Mouse (Mus musculus): Measurements from ENCODE around the gene Olfr272. TPM values are rescaled to one million over a fixed set of nuclear protein-coding genes. Genes with fewer than 3 reads are reported as not detected.

Gene Olfr272
- polyA plus RNA-seq (2016; fragmentation: Nextera tagmentation; extraction: Ambion mirVana), result not detected in 2 replicates

DNA sequence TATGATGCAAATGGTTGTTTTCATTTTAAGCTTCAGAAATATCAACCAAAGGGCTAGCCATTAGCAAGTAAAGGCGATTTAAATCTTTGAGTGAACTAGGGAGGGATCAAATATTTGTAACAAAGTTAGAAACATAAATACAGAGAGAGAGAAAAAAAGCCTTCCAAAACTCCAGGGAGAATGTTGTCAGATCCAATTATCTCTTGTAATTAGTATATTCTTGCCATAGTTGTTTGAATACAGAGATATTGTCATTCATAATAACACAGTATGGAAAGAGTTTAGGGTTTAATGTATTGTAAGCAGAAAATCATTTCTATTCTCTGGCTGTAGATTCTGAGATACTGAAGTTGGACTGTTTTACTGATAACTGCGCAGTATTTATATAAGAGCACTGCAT is at the start of gene Olfr272:
Gene Olfr272, minus strand, starts transcription at position 101 of the 400 bp plus-strand sequence.
- no peaks in the 10 kb centered on the region for H3K9me3 ChIP-seq
- H3K36me3 ChIP-seq (replicated peaks), result no peaks in the 10 kb centered on the region
- no peak within 1 kb of the TSS for H3K9ac ChIP-seq
- H3K4me2 ChIP-seq, result no peak within 1 kb of the TSS
- H3K27ac ChIP-seq, result no peak within 1 kb of the TSS
- H3K4me1 ChIP-seq, result no peaks in the 10 kb centered on the region
- H3K27me3 ChIP-seq, result no peaks in the 10 kb centered on the region
- no peak for ATAC-seq (ENCODE audit: low FRiP score)
- no peak within 1 kb of the TSS for H3K4me3 ChIP-seq (replicated peaks)
- 94% methylated on average over 2 of the region's 2 CpGs for WGBS

DNA sequence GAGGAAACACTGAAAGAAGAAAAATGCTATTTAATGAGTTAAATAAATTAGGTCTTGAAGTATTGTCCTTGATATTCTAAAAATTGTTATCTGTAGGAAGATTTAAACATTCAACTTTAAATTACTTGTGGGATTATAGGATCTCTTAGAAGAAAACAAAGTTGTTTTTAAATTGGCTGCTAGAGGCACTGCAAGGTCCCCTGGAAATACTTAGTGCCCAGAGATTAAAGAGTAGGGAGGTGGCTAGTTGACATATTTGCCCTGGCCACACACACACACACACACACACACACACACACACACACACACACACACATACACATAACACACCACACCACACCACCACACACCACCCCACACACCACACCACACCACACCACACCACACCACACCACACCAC is 45.3 kb upstream of the Olfr272 start, which contains the start of gene Olfr270:
Gene Olfr270, plus strand, starts transcription at position 301 of the 400 bp plus-strand sequence.
- ATAC-seq (ENCODE audit: low FRiP score), result no peak
- no peaks in the 10 kb centered on the region for H3K4me1 ChIP-seq
- no peak within 1 kb of the TSS for H3K4me2 ChIP-seq
- H3K36me3 ChIP-seq (replicated peaks), result no peaks in the 10 kb centered on the region
- H3K27me3 ChIP-seq, result no peaks in the 10 kb centered on the region
- no peak within 1 kb of the TSS for H3K9ac ChIP-seq
- H3K27ac ChIP-seq, result no peak within 1 kb of the TSS
- H3K9me3 ChIP-seq, result no peaks in the 10 kb centered on the region
- H3K4me3 ChIP-seq (replicated peaks), result no peak within 1 kb of the TSS

DNA sequence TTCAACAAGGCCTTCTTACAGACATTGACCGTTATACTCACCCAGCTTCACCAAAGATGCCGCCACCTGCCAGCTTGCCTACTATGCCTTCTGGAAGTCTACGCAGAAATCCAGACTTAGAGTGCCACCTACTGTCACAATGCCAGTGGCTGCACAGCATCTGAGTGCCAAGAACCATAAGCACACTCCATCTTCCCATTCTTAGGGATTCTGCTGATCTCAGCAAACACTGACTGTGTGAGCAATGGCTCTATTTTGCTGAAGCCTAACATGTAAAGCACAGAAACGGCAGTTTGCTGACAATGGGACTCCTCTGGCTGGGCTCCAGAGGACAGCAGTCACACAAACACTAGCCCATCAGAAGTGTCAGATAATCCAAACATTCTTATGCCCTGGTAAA is 39.7 kb upstream of the Olfr272 start:
- Histone ChIP-seq H3K4me1 (no peaks in the 10 kb centered on the region), H3K36me3 (replicated peaks) (no peaks in the 10 kb centered on the region), H3K27me3 (no peaks in the 10 kb centered on the region), H3K9me3 (no peaks in the 10 kb centered on the region), H3K9ac (no peak overlapping the region), H3K4me2 (no peak overlapping the region), H3K4me3 (replicated peaks) (no peak overlapping the region), H3K27ac (no peak overlapping the region)
- 46% methylated on average over 4 of the region's 4 CpGs for WGBS
- peak; percentile 53; the same call in 1 of the 2 replicates for ATAC-seq (ENCODE audit: low FRiP score)

DNA sequence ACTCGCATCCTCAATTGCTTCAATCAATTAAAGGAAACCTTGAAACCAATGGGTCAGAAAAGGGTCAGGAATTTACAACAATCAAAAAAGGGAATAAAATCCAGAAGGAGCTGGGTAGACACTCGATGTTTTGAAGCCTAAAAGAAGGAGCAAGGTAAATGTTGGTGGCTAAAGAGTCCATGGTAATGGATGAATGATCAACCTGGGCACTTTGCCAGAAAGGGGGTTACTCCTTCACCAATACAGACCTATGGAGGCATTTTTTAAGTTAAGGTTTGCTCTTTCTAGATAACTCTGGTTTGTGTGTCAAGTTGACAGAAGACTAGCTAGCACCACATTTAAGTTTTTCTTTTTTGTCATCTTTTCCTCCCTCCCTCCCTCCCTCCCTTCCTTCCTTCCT is 30.0 kb upstream of the Olfr272 start:
- Histone ChIP-seq H3K9me3 (no peaks in the 10 kb centered on the region), H3K9ac (no peak overlapping the region), H3K4me2 (no peak overlapping the region), H3K4me1 (no peaks in the 10 kb centered on the region), H3K36me3 (replicated peaks) (no peaks in the 10 kb centered on the region), H3K4me3 (replicated peaks) (no peak overlapping the region), H3K27me3 (no peaks in the 10 kb centered on the region), H3K27ac (no peak overlapping the region)
- 79% methylated on average over 2 of the region's 2 CpGs for WGBS
- no peak for ATAC-seq (ENCODE audit: low FRiP score)

DNA sequence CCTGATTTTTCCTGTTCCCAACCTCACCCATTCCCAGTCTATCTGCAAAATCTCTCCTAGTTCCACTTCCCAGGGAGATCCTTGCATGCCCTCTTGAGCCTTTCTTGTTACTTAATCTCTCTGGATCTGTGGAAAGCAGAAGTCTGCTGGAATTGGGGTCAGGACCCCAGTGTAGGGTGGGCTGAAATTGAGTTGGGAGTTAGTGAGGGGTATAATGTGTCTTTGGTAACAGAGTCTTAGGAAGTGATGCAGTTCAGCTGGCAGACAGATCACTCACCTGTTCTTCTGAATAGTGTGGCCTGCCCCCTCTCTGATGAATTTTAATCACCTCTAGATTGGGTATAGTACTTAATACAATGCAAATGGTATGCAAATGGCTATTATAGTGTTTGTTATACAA is 27.7 kb upstream of the Olfr272 start:
- Histone ChIP-seq H3K4me3 (replicated peaks) (no peak overlapping the region), H3K27ac (no peak overlapping the region), H3K4me2 (no peak overlapping the region), H3K36me3 (replicated peaks) (no peaks in the 10 kb centered on the region), H3K4me1 (no peaks in the 10 kb centered on the region), H3K9me3 (no peaks in the 10 kb centered on the region), H3K9ac (no peak overlapping the region), H3K27me3 (no peaks in the 10 kb centered on the region)
- no peak for ATAC-seq (ENCODE audit: low FRiP score)

DNA sequence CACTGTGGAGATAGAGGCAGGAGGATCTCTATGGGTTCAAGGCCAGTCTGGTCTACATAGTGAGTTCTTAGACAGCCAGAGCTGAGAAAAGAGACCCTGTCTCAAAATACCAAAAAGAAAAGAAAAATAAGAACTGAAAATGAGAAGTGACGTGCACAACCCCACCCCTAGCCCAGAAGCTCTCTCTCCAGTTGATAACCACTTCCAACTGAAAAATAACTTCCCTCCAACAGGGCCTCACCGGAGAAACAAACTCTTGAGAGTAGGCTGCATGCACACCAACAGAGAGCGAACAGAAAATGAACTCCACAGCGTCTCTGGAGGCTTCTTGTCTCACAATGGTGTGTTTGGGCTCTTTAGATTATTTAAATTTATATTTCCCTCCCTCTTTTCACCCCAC is 11.5 kb upstream of the Olfr272 start:
- 94% methylated on average over 4 of the region's 4 CpGs for WGBS
- no peaks in the 10 kb centered on the region for H3K9me3 ChIP-seq
- H3K27me3 ChIP-seq, result no peaks in the 10 kb centered on the region
- H3K27ac ChIP-seq, result no peak overlapping the region
- no peak for ATAC-seq (ENCODE audit: low FRiP score)
- H3K4me1 ChIP-seq, result no peaks in the 10 kb centered on the region
- no peaks in the 10 kb centered on the region for H3K36me3 ChIP-seq (replicated peaks)
- no peak overlapping the region for H3K4me2 ChIP-seq
- H3K4me3 ChIP-seq (replicated peaks), result no peak overlapping the region
- no peak overlapping the region for H3K9ac ChIP-seq

DNA sequence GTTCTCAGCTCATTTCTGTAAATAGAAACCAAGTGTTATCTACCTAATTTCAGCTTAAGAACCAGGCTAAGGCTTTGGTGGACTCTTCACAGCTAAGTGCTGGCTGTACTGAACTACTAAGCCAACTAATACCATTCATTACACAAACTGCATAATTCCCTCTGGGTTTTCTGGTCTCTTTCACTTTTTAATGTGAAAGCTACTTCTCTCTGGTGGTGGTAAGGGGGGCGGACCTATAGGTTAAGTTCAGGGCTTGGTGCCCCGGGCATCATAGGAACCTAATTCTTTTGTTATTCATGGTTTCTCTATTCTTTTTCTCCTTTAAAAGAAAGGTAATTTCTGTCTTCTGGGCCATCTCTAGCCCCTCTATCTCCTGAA is 1.7 kb downstream of the Olfr272 start:
- H3K9me3 ChIP-seq, result no peaks in the 10 kb centered on the region
- H3K4me2 ChIP-seq, result no peak overlapping the region
- H3K4me1 ChIP-seq, result no peaks in the 10 kb centered on the region
- no peaks in the 10 kb centered on the region for H3K36me3 ChIP-seq (replicated peaks)
- 90% methylated on average over 2 of the region's 2 CpGs for WGBS
- H3K27me3 ChIP-seq, result no peaks in the 10 kb centered on the region
- no peak overlapping the region for H3K9ac ChIP-seq
- H3K4me3 ChIP-seq (replicated peaks), result no peak overlapping the region
- H3K27ac ChIP-seq, result no peak overlapping the region
- ATAC-seq (ENCODE audit: low FRiP score), result no peak

DNA sequence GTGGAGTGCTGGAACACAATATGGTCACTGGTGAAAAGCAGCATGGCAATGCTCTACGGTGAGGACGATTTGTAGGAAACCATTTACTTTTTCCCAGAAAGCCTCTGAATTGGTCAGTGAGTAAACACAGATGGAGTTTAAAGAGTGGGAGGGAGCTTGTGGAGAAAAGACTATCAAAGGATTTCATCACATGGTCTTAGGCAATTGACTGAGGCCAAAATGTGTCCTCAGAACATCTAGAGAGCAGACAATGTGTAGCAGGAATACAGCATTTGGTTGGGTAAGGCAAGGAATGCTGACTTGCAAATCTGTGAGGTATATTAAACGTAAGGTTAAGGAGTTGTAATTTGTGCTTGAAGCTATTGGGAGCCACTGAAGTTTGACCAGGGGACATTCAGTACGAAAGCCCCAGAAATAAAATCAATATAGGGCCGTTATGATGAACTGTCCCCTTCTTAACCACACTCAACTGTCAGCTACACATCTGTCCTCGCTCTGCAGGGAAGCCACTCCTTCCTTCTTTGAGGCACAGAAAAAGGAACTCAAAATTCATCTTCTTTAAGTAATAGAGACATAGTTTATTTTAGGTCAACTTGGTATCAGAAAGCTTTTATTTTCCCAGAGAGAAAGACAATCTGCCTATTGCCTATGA is 2.2 kb downstream of the Olfr272 start:
- Histone ChIP-seq H3K4me1 (no peaks in the 10 kb centered on the region), H3K4me2 (no peak overlapping the region), H3K36me3 (replicated peaks) (no peaks in the 10 kb centered on the region), H3K4me3 (replicated peaks) (no peak overlapping the region), H3K9ac (no peak overlapping the region), H3K27ac (no peak overlapping the region), H3K9me3 (no peaks in the 10 kb centered on the region), H3K27me3 (no peaks in the 10 kb centered on the region)
- no peak for ATAC-seq (ENCODE audit: low FRiP score)
- WGBS, result 83% methylated on average over 6 of the region's 6 CpGs

DNA sequence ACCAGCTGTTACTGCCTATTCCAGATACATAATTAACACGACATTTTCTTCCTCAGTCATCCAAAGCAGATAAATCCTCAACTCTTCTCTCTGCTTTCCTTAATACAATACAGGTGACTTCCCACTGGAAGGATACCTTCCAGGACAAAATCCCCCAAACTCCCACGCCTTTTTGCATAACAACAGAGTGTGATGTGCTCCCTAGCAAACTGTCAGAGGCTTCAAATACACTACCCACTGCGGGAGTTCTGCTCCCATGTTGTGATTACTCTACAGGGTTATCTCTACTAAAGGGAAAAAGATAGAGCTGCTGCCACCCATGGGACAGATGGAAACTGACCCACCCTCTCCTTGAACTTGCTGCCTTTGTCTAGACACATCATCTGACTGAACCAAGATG is 6.6 kb downstream of the Olfr272 start:
- no peak overlapping the region for H3K27ac ChIP-seq
- H3K27me3 ChIP-seq, result no peaks in the 10 kb centered on the region
- H3K9me3 ChIP-seq, result no peaks in the 10 kb centered on the region
- H3K4me3 ChIP-seq (replicated peaks), result no peak overlapping the region
- ATAC-seq (ENCODE audit: low FRiP score), result no peak
- WGBS, result 55% methylated on average over 3 of the region's 3 CpGs
- no peaks in the 10 kb centered on the region for H3K36me3 ChIP-seq (replicated peaks)
- no peak overlapping the region for H3K9ac ChIP-seq
- no peaks in the 10 kb centered on the region for H3K4me1 ChIP-seq
- no peak overlapping the region for H3K4me2 ChIP-seq

DNA sequence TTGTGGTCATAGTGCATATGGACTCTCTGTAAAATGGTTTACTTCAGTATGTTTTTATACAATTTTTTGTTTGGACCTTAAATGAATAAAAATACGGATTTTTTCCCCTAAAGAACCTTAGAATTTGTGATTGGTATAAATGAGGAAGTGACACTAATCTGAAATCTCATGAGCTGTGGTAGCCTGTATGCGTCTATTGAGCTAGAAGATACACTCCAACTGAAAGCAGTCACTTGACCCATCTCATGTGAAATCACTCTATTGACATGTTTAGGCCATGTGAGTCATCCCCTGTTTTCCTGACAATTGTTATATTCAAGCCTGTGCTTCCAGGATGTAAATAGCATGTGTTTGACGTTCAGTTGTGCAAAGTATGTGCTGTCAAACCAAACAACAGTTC is 9.4 kb downstream of the Olfr272 start:
- no peak for ATAC-seq (ENCODE audit: low FRiP score)
- no peak overlapping the region for H3K4me2 ChIP-seq
- no peak overlapping the region for H3K27ac ChIP-seq
- H3K4me1 ChIP-seq, result no peaks in the 10 kb centered on the region
- no peak overlapping the region for H3K9ac ChIP-seq
- H3K4me3 ChIP-seq (replicated peaks), result no peak overlapping the region
- no peaks in the 10 kb centered on the region for H3K27me3 ChIP-seq
- H3K36me3 ChIP-seq (replicated peaks), result no peaks in the 10 kb centered on the region
- WGBS, result 74% methylated on average over 3 of the region's 3 CpGs
- no peaks in the 10 kb centered on the region for H3K9me3 ChIP-seq

DNA sequence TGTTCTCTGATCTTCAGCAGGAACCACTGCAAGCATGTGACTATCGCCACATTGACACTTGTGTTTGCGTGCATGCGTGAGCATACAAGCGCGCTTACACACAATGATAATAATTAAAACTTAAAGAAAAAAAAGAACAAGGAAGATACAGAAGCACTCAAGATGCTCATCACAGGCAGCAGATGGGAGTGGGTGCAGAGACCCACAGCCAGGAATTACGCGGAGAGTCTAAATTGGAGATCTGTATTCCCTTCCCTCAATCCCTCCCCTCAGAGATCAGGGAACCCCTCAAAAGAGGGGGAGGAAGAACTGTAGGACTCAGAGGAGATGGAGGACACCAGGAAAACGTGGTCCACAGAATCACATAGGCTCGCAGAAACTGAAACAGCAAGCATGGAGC is 54.8 kb downstream of the Olfr272 start:
- Histone ChIP-seq H3K27me3 (no peaks in the 10 kb centered on the region), H3K4me2 (no peak overlapping the region), H3K9me3 (no peaks in the 10 kb centered on the region), H3K4me1 (no peaks in the 10 kb centered on the region), H3K36me3 (replicated peaks) (no peaks in the 10 kb centered on the region), H3K27ac (no peak overlapping the region), H3K9ac (no peak overlapping the region), H3K4me3 (replicated peaks) (no peak overlapping the region)
- WGBS, result 90% methylated on average over 9 of the region's 9 CpGs
- no peak for ATAC-seq (ENCODE audit: low FRiP score)
